Mouse (Mus musculus) cerebellum, postnatal 4 days (tissue): ENCODE data around the gene Mn1.

Experiments used
- DNase-seq, 2 experiments: peaks; one replicate each; pipeline ENCODE4 v3.0.0; 2022; ENCODE audit warnings: low spot score in 2 of 2, mixed read lengths in 1 of 2

The Mn1 gene

DNA sequence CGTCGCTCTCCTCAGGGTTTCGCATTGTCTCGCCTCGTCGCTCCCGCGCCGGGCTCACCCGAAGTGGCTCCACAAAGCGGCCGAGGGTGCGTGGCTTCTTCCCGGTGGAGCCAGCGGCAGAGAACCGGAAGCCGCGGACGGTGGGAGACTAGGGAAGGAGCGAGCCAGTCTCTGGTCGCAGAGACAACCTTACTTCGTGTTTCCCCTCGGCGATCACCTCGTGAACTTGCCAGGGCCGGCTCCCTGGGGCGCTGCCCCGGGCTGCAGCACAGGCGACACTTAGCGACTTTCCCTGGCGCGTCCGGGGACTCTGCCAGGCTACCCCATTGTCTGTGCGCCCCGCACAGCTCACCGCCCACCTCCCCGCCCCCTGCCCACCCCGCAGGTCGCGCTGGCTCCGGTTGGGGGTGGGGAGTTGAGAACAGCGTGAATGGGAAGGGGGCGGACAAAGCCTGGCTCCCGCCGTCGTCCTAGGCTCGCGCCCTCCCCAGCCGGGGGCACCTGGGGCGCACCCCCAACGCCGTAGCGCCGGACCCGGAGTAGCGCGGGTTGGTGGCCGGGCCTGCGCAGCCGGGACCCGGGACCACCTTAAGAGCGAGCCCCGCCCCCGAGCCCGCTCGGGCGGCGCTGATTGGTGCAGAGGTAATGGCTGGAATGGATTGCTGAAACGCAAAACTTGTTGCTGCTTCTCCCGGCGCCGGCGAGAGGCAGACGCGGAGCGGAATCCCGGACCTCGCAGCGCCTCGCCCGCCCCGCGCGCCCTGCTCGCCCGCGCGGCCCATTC, at the start of gene Mn1:
Gene Mn1 (plus strand): TSS at position 772 of the 784 bp plus-strand sequence.
- peak; percentile 70 to 90 for DNase-seq

DNA sequence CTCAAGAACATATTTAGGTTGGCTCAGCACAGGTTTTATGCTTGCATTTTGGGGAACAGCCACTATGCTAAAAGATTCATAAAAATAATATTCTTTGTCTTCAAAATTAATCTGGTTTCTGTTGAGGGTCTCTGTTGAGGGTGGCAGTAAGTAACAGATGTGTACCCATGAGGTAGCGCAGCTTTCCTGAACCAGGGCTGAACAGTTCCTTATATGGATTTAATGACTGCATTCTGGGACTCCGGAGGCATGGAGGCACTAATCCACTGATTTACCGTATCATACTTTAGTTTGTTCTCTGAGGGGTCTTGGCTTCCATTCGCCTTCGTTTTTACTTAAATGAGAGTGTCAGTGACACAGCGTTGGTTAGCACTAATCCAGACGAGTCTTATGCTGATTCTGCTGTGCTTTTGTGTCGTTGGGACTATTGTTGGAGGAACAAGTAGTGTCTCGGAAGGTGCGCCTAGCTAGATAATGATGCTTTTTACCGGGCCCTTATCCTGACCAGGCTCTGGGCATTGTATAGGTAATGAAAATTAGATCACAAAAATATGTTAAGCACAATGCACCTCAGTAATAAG, 49.1 kb upstream of the Mn1 start:
- no peak for DNase-seq

- no peak for DNase-seq
Measured at GRCm38 (mm10) chr5:111368576-111368975, 48.6 kb upstream of the Mn1 start.

DNA sequence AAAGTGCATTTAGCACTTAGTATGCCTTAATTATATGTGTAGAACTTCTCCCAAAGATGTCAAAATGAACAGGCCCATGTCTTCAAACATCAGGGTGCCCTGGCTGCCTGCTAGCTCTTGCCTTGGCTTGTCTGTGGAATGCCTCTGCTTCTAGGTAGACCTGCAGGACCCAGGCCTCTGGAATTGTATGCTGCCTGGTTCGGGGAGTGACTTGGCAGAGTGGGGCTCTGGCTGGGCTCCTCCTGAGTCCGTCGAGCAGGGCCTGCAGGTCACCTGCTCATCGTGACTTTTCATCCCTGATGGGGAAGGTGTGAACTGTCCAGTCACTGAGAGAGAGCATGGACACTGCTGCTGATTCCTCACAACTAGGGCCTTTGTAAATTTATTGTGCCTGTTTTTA, 41.5 kb upstream of the Mn1 start:
- no peak for DNase-seq

DNA sequence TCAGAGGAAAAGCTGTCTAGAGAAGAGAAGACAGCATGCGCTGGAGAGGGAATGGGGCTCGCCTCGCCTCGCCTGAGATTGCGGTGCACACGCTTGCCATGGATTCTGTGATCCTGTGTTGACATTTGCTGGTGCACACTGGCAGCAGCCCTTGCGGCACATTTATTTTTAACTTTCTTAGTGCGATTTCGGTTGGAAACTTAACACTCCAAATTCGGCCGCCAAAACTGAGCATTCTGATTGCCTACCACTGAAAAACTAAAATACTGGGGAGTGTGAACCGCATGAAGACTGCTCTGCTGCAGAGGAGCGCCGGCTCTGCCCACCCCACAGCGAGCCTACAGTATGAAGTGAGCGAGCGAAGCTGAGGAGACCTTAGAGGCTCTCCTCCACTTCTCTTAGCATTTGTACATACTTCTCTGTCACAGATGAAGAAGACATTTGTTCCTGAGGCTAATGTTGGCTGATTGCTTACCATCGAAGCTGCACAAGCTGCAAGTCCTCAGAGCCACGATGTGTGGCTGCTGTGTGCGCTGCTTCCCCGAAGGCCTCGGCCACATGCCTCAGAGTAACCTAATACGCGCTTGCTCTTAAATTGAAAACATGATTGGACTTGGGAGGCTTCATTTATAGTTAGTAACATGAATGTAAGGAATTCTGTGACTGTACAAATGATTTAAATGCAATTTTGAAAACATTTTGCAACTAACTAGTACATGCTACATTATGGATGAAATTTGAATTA, 40.7 kb upstream of the Mn1 start:
- no peak for DNase-seq

DNA sequence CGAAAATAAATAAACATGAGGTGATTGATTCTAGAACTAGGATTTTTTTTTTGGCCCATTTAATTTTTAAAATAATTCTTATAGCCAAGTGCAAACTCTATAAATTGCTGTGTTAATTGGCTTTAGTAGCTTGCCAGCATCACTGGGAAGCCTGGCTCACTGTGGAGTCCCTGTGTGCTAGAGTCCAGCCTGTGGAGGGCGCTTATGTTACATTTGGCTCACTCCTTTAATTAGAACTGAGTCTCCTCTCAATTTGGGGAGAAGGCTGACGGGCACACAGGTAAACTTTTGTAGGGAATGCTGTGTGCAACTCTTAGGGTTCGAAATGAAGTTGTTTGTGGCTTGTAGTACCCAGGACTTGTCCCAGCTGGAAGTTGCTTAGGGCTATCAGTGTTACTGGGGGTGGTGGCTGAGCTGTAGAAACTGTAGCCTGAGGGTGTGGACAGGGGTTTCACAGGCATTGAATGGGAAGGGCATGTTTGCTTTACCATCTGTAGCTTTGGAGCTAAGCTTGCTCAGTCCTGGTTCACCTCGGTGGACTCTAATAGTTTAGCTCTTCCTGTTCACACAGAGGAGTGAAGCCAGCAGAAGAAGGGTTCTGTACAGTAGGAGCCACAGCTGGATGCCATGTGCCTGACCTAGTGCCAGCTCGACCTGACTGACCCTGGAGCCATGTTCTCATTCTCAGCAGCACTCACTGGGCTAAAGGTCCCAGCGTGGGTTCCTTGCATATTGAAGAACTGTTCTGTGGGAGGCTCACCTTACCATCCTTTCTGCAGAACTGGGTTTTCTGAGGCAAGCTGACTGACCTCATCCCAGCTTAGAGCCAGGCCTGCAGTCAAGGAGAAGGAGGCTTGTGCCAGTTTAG, 38.8 kb upstream of the Mn1 start:
- DNase-seq = no peak

DNA sequence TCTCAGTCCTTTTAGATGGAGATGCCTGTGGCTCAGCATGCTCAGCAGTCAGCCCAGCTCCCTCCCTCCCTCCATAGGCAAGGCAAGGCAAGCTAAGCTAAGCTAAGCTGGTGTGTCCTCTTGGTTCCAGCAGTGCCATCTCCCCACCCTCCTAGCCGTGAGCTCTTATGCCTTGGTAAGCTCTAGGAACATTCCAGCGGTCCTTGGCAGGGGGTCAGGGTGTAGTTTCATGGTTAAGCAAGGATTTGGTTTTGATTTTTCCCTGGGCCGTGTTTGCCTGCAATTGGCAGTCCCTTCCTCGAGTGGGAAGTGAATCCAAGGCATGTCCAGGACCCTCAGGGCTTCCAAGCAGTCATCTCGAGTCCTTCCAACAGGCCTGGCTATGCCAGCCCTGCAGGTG, 33.8 kb upstream of the Mn1 start:
- no peak for DNase-seq

DNA sequence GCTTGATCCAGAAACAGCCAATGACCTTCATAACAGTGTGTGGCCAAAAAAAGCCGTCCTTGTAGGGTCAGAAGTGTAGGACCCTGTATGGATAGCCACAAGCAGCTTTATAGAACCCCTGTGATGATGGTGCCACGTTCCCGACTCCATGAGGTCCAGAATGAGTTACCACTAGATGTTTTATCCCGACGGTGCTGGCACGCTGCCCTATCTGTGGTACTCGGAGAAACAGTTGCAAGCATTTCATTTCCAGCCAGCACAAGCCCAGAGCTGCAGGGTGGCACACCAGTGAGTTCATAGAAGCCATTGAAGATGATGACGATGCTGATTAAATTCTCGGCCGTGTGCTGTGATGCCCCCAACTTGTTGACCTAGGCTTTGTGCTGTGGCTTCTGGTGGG, 26.3 kb upstream of the Mn1 start:
- DNase-seq = no peak

GRCm38 (mm10) chr5:111391485-111391884, 25.7 kb upstream of the Mn1 start:
- no peak for DNase-seq

DNA sequence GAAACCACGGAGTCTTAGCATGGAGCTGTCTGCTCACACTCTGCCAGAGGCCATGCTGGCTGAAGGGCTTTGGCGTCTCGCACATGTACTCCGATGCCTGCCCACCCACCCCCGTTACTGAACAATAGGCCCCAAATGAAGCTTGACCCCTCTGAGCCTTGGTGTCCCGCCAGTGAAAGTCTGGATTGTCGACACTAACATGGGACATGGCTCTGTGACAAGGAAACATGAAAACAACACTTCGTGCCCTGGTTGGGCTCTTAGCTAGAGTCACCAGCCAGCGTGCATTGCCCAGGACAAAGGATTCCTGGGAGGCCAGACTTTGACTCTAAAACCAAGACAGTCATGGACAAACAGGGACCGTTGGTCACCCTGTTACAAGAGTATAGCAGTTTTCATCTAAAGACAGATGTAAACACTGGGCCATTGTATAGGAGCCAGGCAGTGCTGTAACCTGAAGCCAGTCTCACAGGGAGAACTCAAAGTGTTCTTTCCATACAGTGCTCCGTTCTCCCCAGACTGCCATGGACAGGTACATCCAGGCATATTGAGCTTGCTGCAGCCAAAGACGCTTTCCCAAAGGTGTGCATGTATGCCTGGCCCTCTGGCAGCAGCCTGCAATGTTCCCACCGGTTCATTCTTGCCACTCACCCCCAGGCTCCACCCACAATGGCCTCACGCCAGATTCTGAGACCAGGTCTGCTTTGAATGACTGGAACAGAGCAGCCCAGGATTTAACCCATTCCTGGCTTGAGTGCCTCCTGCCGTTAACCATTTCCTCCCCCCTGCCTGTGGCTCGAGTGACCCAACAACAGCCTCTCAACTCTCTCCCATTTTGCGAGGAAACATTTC, 23.6 kb upstream of the Mn1 start:
- peak; percentile 46 to 89 for DNase-seq

- no peak for DNase-seq
Measured at GRCm38 (mm10) chr5:111394198-111395053, 22.7 kb upstream of the Mn1 start.

DNA sequence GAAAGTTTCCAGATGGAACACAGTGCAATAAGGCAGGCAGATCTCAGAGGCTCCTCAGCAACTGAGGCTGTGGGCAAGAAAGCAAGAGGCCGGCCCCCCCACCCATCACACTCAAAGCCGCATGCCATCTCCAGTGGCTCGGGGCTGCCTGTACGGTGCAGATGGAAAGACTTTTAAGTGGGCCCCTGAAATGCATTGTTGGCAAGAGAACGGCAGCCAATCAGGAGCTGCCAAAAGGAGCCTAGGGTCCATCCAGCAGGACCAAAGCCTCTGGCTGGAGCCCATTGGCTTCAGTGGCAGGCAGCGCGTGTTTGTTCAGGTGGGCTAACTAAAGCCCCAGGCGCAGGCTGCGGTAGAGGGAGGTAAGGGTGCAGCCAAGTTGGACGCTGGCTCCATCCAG, 21.4 kb upstream of the Mn1 start:
- no peak for DNase-seq

DNA sequence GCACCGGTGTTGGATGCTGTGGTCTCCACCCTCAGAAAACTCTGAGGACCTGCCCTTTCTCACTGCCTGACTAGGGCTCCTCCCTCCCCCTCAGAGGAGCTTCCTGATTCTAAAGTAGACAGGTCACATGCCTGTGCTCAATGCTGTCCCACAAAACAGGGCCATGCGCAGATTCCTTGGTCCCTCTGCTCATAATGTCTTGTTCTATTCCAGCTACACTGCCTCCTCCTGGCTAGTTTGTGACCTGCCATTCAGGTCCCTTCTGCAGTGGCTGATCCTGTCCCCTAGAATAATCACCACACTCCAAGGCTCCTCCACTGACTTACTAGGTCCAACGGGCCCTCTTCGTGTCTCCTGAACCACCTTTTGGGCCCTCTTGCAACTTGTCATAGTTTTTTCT, 21.0 kb upstream of the Mn1 start:
- DNase-seq = no peak

DNA sequence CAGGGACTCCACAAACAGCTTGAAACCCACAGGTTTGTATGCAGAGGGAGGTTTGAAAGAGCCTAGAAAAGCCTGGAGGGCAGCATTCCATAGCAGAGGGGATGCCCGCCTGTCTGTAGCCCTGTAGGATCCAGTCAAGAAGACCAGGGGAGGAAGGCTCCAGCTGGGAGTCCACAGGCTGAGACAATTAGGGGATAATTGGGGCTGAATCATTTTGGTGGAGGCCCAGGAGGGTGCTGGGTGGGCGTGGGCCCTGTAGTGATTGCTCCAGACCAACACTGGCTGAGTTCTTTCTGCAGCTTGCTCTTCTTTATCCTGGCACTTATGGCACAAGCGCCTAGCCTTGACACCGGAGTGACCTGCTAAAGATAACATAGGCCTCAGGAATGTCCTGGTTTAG, 18.7 kb upstream of the Mn1 start:
- DNase-seq = no peak

DNA sequence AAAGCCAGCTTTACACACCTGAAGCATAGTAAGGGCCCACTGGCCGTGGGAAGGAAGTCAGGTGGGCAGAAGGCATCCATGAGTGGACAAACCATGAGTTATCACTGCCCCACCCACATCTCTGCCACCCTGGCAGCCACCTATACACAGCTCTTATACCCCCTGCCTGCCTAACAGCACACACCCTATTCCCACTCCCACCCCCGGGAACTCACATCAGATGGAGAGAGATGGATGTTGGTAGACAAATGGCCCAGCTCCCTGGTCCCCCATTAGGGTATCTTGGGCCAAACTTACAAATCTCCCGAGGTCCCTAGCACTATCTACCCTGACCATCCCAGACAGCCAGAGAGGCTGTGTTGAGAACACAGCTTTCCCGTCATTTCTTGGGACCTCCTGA, 17.9 kb upstream of the Mn1 start:
- no peak for DNase-seq

DNA sequence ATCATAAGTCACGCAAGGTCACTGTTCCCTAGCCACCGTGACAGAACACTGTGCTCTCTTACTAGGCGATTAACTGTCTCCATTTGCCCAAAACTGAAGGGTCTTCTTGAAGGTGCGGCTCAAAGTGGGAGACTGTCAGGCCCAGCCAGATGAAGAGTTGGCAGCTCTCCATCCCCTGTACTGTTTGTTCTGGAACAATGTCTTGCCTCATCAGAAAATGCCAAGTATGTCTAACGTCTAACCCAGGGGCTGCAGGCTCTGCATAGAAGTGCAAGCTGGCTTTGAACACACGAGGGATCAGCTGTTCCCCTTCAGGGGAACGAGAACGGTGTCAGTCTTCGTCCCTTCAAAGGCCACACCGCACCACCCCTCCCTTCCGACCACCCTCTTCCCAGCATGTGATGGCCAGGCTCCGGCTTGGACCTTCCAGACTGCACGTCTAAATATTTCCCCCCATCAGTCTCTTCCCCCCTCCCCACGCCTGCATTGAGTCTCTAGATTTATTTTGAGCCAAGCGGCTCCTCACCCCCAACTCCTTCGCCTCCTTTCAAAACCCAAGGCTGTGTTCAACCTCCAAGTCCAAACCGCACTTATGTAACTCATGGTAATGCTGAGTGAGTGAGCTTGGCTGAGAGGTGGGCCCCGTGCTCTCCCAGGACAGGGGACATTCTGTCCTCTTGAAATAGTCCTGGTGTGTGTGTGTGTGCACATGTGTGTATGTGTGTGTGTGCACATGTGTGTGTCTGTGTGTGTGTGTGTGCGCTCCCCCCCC, 15.1 kb upstream of the Mn1 start:
- no peak for DNase-seq

DNA sequence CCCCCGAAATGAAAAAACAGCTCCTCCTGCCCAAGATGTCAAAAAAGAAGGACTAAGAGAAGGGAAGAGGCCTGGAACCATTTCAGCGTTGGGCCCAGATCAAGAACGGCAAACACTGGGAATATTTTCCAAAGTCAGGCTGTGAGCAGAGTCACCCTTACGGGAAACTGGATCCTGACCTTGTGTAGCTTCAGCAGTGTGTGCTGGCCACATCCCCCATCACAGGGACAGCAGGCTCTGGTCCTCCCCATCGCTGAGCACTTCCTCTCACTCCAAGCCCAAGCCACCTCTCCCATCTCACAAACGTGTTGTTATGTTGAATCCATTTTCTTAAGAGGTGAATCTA, 14.5 kb upstream of the Mn1 start:
- DNase-seq = no peak

DNA sequence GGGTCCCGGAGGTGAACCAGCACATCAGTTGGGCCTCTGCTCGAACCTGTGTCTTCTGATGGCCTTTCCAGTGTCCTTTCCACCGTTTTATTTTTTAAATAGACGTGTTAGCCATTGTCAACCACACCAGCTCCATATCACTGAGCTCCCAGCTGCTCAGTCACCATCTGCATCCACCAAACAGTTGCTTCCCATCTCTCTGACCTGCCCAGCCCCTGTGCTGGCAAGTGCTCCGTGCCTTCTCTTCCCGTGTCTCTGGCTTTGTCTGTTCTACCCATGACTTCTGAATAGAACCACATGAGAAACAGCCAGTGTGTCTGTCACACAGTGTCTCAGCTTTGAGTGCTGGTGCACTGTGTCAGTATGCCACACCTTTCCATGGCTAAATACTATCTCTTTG, 12.4 kb upstream of the Mn1 start:
- DNase-seq = no peak

DNA sequence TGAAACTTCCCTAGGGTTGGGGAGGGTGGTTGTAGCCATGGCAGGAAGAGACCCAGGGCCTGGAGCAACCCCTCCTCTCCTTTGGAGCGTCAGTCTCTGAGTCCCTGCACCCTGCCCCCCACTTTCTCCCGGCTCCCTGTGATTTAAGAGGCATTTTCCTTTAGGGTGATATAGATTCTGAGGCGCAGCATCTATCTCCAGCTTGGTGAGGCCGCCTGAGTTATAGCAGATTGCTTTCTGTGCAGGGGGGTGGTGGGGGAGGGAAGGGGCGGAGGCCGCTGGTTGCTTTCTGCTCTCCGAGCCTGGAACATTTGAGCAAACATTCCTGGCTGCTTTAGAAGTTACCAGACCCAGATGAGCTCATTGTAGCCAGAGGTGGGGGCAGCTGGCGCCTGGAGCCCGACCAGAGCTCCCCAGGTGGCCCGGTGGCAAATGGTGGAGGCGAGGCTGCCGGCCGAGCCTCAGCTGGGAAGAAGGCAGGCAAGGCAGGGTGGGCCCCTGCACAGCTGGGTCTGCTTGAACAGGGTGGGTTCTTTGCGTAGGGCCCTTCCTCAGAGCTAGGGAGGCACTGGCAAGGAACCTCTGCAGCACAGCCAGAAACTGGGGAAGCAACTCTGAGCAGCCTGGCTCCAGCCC, 8.6 kb upstream of the Mn1 start:
- no peak for DNase-seq
